Mouse (Mus musculus) hindbrain, embryonic 16.5 days (tissue): ENCODE results near the gene Gm13290. TPM values are rescaled to one million over a fixed set of nuclear protein-coding genes. Genes with fewer than 3 reads are reported as not detected.
"Not testable (repeated sequence)": the region's sequence is repeated elsewhere in the genome, so short reads cannot be mapped to it uniquely, and the experiment has no call there.

Source experiments
- ATAC-seq: fragments of 200-750 bp; cut with Nextera tagmentation; 2 replicates; pipeline ENCODE4 v1.8.0; 2017; ENCODE audit warnings: moderate TSS enrichment, moderate library complexity
- H3K27ac ChIP-seq: fragments of 300-500 bp; sonication (generic); 2 replicates; pipeline ENCODE4 v1.5.1; 2014; ENCODE audit warnings: low read depth, mild to moderate bottlenecking, control low read depth, low read length, moderate library complexity
- H3K27me3 ChIP-seq: fragments of 300-500 bp; sonication (generic); replicated peaks from 2 replicates; pipeline ENCODE4 v1.6.1; 2014; ENCODE audit warnings: low read length; ENCODE audit not compliant: control insufficient read depth, insufficient read depth
- H3K36me3 ChIP-seq: fragments of 300-500 bp; sonication (generic); 2 replicates; pipeline ENCODE4 v1.6.1; 2014; ENCODE audit warnings: mild to moderate bottlenecking, low read length, moderate library complexity, mixed read lengths; ENCODE audit not compliant: control insufficient read depth, insufficient read depth
- H3K4me1 ChIP-seq: fragments of 300-500 bp; sonication (generic); 2 replicates; pipeline ENCODE4 v1.6.1; 2014; ENCODE audit warnings: low read depth, low read length; ENCODE audit not compliant: control insufficient read depth, insufficient read depth
- H3K4me2 ChIP-seq: fragments of 300-500 bp; sonication (generic); 2 replicates; pipeline ENCODE4 v1.6.1; 2014; ENCODE audit warnings: mild to moderate bottlenecking, low read length, control low read depth, moderate library complexity
- H3K4me3 ChIP-seq: fragments of 300-500 bp; sonication (generic); 2 replicates; pipeline ENCODE4 v1.5.1; 2014; ENCODE audit warnings: mild to moderate bottlenecking, low read length, control low read depth, moderate library complexity
- H3K9ac ChIP-seq: fragments of 300-500 bp; sonication (generic); 2 replicates; pipeline ENCODE4 v1.6.1; 2014; ENCODE audit warnings: low read depth, mild to moderate bottlenecking, control low read depth, low read length, moderate library complexity
- H3K9me3 ChIP-seq: fragments of 300-500 bp; sonication (generic); 2 replicates; pipeline ENCODE4 v1.6.1; 2014; ENCODE audit warnings: mild to moderate bottlenecking, low read length, moderate library complexity; ENCODE audit not compliant: control insufficient read depth
- WGBS: fragments of 180-500 bp; shearing (Covaris S2); extraction: QIAGEN DNeasy Blood & Tissue Kit; methylation state at CpG from one replicate; pipeline ENCODE4 v1.1.7; 2014; 5-methylcytosine and 5-hydroxymethylcytosine counted together
- polyA plus RNA-seq: library from polyadenylated mRNA; unstranded; fragments of >200 nt; fragmentation: Nextera tagmentation; extraction: Ambion mirVana; gene quantifications from 2 replicates; pipeline ENCODE4 v1.2.1, GENCODE M21; 2015

The Gm13290 gene
- polyA plus RNA-seq, 1 experiment from 2014 or later: not detected

DNA sequence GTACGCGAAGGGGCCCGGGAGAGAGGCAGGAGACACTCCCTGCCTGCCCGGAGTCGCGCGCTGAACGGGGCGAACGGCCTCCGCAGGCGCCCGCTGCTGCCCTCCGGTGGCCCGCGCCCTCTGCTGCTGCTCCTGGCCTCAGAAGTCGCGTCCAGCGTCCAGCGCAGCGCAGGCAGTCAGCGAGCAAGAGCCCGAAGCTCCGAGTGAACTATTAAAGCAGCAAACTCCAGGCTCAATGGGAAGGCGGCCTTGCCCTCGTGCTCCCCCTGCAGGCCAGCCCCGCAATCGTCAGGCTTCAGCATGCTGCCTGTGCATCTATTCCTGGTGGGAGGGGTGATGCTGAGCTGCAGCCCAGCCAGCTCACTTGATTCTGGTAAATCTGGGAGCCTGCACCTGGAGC is 23.5 kb downstream of the Gm13290 start, which contains the start of gene Gm13279:
Gm13279 (plus strand) TSS at position 301 of the 400 bp plus-strand sequence.
- not testable (repeated sequence) for H3K4me1 ChIP-seq, H3K9ac ChIP-seq, H3K4me2 ChIP-seq, ATAC-seq, H3K27ac ChIP-seq, H3K36me3 ChIP-seq, H3K27me3 ChIP-seq, H3K9me3 ChIP-seq, H3K4me3 ChIP-seq
- WGBS: no CpG with 5 or more reads among the region's 28 CpGs

DNA sequence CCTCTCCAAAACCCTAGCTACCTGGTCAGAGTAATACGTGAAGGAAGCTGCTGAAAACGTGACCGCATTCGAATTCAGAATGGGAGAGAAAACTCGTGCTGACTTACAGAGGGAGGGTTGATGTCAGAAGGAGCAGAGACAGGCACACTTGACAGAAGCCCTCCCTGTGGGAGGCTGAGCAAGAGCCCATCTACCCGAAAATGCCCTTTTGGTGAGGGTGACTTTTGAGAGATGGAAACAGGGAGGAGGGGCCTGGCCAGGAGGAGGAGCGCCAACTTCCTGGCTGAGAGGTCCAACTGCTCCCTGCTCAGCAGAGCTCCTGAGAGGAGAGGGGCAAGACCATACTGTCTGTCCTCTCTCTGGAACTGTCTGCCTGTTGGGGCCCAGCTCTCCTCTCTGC is 25.7 kb downstream of the Gm13290 start, which contains the start of gene Gm13285:
Gm13285 (plus strand) TSS at position 301 of the 400 bp plus-strand sequence.
- not testable (repeated sequence) for H3K36me3 ChIP-seq, H3K4me1 ChIP-seq
- 20% methylated on average over 1 of the region's 7 CpGs for WGBS

DNA sequence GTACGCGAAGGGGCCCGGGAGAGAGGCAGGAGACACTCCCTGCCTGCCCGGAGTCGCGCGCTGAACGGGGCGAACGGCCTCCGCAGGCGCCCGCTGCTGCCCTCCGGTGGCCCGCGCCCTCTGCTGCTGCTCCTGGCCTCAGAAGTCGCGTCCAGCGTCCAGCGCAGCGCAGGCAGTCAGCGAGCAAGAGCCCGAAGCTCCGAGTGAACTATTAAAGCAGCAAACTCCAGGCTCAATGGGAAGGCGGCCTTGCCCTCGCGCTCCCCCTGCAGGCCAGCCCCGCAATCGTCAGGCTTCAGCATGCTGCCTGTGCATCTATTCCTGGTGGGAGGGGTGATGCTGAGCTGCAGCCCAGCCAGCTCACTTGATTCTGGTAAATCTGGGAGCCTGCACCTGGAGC is 29.3 kb downstream of the Gm13290 start, which contains the start of gene Gm13287:
Gm13287 (plus strand) TSS at position 301 of the 400 bp plus-strand sequence.
- ATAC-seq, H3K4me3 ChIP-seq: not testable (repeated sequence)

More for the DNA sequence above, 25.7 kb downstream of the Gm13290 start, which contains the start of gene Gm13285:
- not testable (repeated sequence) for H3K9ac ChIP-seq, H3K4me2 ChIP-seq, ATAC-seq, H3K27ac ChIP-seq, H3K27me3 ChIP-seq, H3K9me3 ChIP-seq, H3K4me3 ChIP-seq

DNA sequence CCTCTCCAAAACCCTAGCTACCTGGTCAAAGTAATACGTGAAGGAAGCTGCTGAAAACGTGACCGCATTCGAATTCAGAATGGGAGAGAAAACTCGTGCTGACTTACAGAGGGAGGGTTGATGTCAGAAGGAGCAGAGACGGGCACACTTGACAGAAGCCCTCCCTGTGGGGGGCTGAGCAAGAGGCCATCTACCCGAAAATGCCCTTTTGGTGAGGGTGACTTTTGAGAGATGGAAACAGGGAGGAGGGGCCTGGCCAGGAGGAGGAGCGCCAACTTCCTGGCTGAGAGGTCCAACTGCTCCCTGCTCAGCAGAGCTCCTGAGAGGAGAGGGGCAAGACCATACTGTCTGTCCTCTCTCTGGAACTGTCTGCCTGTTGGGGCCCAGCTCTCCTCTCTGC is 31.6 kb downstream of the Gm13290 start, which contains the start of gene Gm13288:
Gm13288 (plus strand) TSS at position 301 of the 400 bp plus-strand sequence.
- ATAC-seq, H3K36me3 ChIP-seq, H3K27ac ChIP-seq, H3K4me3 ChIP-seq, H3K4me1 ChIP-seq, H3K27me3 ChIP-seq, H3K9ac ChIP-seq, H3K9me3 ChIP-seq: not testable (repeated sequence)
- H3K4me2 ChIP-seq: peak within 1 kb of the TSS; percentile 43
- no CpG with 5 or more reads among the region's 8 CpGs for WGBS

More for the DNA sequence above, 29.3 kb downstream of the Gm13290 start, which contains the start of gene Gm13287:
- not testable (repeated sequence) for H3K36me3 ChIP-seq, H3K4me1 ChIP-seq, H3K27ac ChIP-seq, H3K4me2 ChIP-seq, H3K9ac ChIP-seq, H3K9me3 ChIP-seq, H3K27me3 ChIP-seq
- no CpG with 5 or more reads among the region's 29 CpGs for WGBS

DNA sequence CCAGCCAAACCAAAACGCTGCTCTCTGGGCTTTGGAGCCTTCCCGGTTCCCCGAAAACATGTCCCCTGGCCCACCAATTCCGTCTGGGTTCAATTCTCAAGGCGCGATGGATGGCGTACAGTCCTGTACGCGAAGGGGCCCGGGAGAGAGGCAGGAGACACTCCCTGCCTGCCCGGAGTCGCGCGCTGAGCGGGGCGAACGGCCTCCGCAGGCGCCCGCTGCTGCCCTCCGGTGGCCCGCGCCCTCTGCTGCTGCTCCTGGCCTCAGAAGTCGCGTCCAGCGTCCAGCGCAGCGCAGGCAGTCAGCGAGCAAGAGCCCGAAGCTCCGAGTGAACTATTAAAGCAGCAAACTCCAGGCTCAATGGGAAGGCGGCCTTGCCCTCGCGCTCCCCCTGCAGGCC is 32.1 kb downstream of the Gm13290 start:
- not testable (repeated sequence) for H3K27ac ChIP-seq, H3K4me1 ChIP-seq, H3K9me3 ChIP-seq, H3K36me3 ChIP-seq, ATAC-seq, H3K27me3 ChIP-seq, H3K4me3 ChIP-seq, H3K9ac ChIP-seq
- peak overlapping the region; percentile 43 for H3K4me2 ChIP-seq
- no CpG with 5 or more reads among the region's 34 CpGs for WGBS

DNA sequence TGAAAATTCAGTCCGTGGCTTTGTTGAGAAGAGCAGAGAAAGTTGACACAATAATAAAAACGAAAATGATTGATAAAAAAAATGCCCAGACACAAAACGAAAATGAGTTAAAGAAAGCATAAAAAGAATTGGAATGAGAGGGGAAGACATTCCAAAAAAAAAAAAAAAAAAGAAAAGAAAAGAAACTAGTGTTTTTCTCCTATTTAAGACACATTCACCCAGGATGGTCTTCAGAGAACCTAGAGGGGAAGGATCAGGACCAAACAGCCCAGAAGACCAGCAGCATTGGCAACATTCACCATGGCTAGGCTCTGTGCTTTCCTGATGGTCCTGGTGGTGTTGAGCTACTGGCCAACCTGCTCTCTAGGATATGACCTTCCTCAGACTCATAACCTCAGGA is 42.3 kb downstream of the Gm13290 start, which contains the start of gene Ifna7:
Ifna7 (plus strand) TSS at position 301 of the 400 bp plus-strand sequence.
- Histone ChIP-seq H3K4me3 (no peak within 1 kb of the TSS), H3K36me3 (no peaks in the 10 kb centered on the region), H3K9ac (no peak within 1 kb of the TSS), H3K4me2 (no peak within 1 kb of the TSS), H3K4me1 (no peaks in the 10 kb centered on the region), H3K27ac (no peak within 1 kb of the TSS), H3K9me3 (no peaks in the 10 kb centered on the region), H3K27me3 (no peaks in the 10 kb centered on the region)
- no peak for ATAC-seq
- WGBS: 67% methylated on average over 3 of the region's 3 CpGs

DNA sequence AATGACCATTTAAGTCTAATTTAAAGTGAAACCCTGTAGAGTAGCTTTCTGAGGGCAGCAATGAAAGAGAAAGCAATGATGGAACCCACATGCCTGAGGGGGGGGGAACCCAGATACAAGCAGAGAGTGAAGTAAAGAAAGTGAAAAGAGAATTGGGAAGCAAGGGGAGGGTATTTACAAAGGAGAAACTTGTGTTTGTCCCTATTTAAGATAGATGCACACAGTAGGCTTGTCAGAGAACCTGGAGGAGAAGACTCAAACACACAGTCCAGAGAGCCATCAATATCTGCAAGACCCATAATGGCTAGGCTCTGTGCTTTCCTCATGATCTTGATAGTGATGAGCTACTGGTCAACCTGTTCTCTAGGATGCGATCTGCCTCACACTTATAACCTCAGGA is 46.0 kb downstream of the Gm13290 start, which contains the start of gene Ifna11:
Ifna11 (plus strand) TSS at position 301 of the 400 bp plus-strand sequence.
- Histone ChIP-seq H3K4me3 (no peak within 1 kb of the TSS), H3K27ac (no peak within 1 kb of the TSS), H3K9me3 (no peaks in the 10 kb centered on the region), H3K27me3 (no peaks in the 10 kb centered on the region), H3K36me3 (no peaks in the 10 kb centered on the region), H3K4me2 (no peak within 1 kb of the TSS), H3K4me1 (no peaks in the 10 kb centered on the region), H3K9ac (no peak within 1 kb of the TSS)
- 91% methylated on average over 1 of the region's 1 CpGs for WGBS
- no peak for ATAC-seq

DNA sequence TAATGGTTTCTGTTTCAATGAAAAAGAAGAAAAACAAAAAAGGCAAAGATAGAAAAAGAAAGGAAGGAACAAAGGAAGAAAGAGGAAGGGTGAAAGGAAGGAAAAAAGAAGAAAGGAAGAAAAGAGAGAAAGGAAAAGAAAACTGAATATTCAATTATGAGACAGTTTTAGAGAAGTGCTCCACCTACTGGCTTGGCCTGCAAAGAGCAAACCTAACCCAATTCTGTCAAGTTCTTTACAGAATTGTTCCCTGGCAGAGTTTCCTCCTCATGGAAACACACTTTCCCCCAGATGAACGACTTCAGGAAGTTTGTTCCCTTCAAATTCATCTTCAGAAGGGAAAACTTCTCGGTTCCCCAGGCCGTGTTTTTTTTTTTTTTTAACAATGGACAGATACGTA is 49.4 kb downstream of the Gm13290 start:
- H3K4me1 ChIP-seq: no peaks in the 10 kb centered on the region
- 21% methylated on average over 4 of the region's 4 CpGs for WGBS
- ATAC-seq: no peak
- H3K4me2 ChIP-seq: no peak overlapping the region
- no peaks in the 10 kb centered on the region for H3K36me3 ChIP-seq
- H3K9ac ChIP-seq: no peak overlapping the region
- H3K27ac ChIP-seq: no peak overlapping the region
- H3K4me3 ChIP-seq: no peak overlapping the region
- no peaks in the 10 kb centered on the region for H3K9me3 ChIP-seq
- no peaks in the 10 kb centered on the region for H3K27me3 ChIP-seq
